Mouse (Mus musculus) cerebellum, adult 2 months (tissue): ENCODE data around the gene Smim15. TPM values are rescaled to one million over a fixed set of nuclear protein-coding genes. Genes with fewer than 3 reads are reported as not detected.

Experiments
- DNase-seq, 2 experiments: peaks; one replicate each; pipeline ENCODE4 v3.0.0; 2021
- H3K27ac ChIP-seq: fragments of 200-500 bp; 2 replicates; pipeline ENCODE4 v1.5.1; 2012; ENCODE audit warnings: low read length, control low read depth, inconsistent platforms; ENCODE audit not compliant: insufficient read depth
- H3K27me3 ChIP-seq: fragments of 200-500 bp; 2 replicates; pipeline ENCODE4 v1.6.1; 2012; ENCODE audit warnings: inconsistent platforms, mild to moderate bottlenecking, low read length, moderate library complexity; ENCODE audit not compliant: control insufficient read depth, insufficient read depth
- H3K4me1 ChIP-seq: fragments of 200-500 bp; 2 replicates; pipeline ENCODE4 v1.6.1; 2011; ENCODE audit warnings: low read length; ENCODE audit not compliant: control insufficient read depth, insufficient read depth
- H3K4me3 ChIP-seq: fragments of 200-500 bp; replicated peaks from 2 replicates; pipeline ENCODE3; 2011; ENCODE audit warnings: mild to moderate bottlenecking, low read depth, low read length, control low read depth; ENCODE audit not compliant: insufficient read depth
- CTCF ChIP-seq: fragments of 200-500 bp; IDR thresholded peaks from 2 replicates; pipeline ENCODE4 v1.5.1; 2011; ENCODE audit warnings: low read depth, mild to moderate bottlenecking, control low read depth, low read length, moderate library complexity, borderline replicate concordance; ENCODE audit not compliant: insufficient read depth
- POLR2A ChIP-seq: fragments of 200-500 bp; IDR thresholded peaks from 2 replicates; pipeline ENCODE4 v1.6.1; 2011; ENCODE audit warnings: low read length, control low read depth, borderline replicate concordance; ENCODE audit not compliant: insufficient read depth
- WGBS: fragments of 180-500 bp; shearing (Covaris S2); methylation state at CpG from one replicate; pipeline ENCODE4 v1.1.7; 2018; 5-methylcytosine and 5-hydroxymethylcytosine counted together
- polyA plus RNA-seq: library from polyadenylated mRNA; depleted of rRNA; stranded (reverse); fragments of >200 nt; gene quantifications from 2 replicates; pipeline ENCODE4 v1.2.3, GENCODE M21; 2012; rRNA removed

The Smim15 gene
- polyA plus RNA-seq, 1 experiment = 56.0 TPM

- WGBS = 95% methylated on average over 7 of the region's 7 CpGs
- TF ChIP-seq POLR2A (no peak), CTCF (no peak)
Observed at GRCm38 (mm10) chr13:108092290-108092689, 48.0 kb downstream of the Smim15 start.

GRCm38 (mm10) chr13:108094681-108095080 lies 50.4 kb downstream of the Smim15 start:
- TF ChIP-seq POLR2A = no peak
- no peak for TF ChIP-seq CTCF
- WGBS = 97% methylated on average over 5 of the region's 5 CpGs

More at GRCm38 (mm10) chr13:108092290-108092689, 48.0 kb downstream of the Smim15 start:
- no peak for DNase-seq
- Histone ChIP-seq H3K4me3 (no peak overlapping the region), H3K27me3 (no peaks in the 10 kb centered on the region), H3K4me1 (no peaks in the 10 kb centered on the region; the same call in 1 of the 2 replicates), H3K27ac (no peak overlapping the region)

GRCm38 (mm10) chr13:108095617-108096016 lies 51.4 kb downstream of the Smim15 start:
- H3K4me1 ChIP-seq = no peaks in the 10 kb centered on the region; the same call in 1 of the 2 replicates
- no peak overlapping the region for H3K27ac ChIP-seq
- H3K4me3 ChIP-seq = no peak overlapping the region
- WGBS = 3% methylated on average over 7 of the region's 7 CpGs
- TF ChIP-seq CTCF (no peak), POLR2A (no peak)
- peak; percentile 92 to 95 for DNase-seq
- H3K27me3 ChIP-seq = no peaks in the 10 kb centered on the region

More at GRCm38 (mm10) chr13:108094681-108095080, 50.4 kb downstream of the Smim15 start:
- Histone ChIP-seq H3K27ac (no peak overlapping the region), H3K27me3 (no peaks in the 10 kb centered on the region), H3K4me1 (no peaks in the 10 kb centered on the region; the same call in 1 of the 2 replicates), H3K4me3 (no peak overlapping the region)
- no peak for DNase-seq

- no peak for TF ChIP-seq POLR2A
- TF ChIP-seq CTCF = no peak
- no peak overlapping the region for H3K27ac ChIP-seq
- DNase-seq = no peak
- no peak overlapping the region for H3K4me3 ChIP-seq
- H3K4me1 ChIP-seq = no peaks in the 10 kb centered on the region; the same call in 1 of the 2 replicates
- WGBS = 81% methylated on average over 7 of the region's 7 CpGs
- H3K27me3 ChIP-seq = no peaks in the 10 kb centered on the region
Observed at GRCm38 (mm10) chr13:108096446-108096845, 52.2 kb downstream of the Smim15 start.

Other genes with a start within 250 kb of the Smim15 start
- gene Ndufaf2, start 114.2 kb downstream of the Smim15 start, polyA plus RNA-seq = 46.0 and 62.4 TPM in 2 replicates
- 19.6 and 20.2 TPM in 2 replicates for gene Ercc8, start 114.3 kb downstream of the Smim15 start, polyA plus RNA-seq
- 14.7 and 17.0 TPM in 2 replicates for gene Elovl7, start 170.0 kb downstream of the Smim15 start, polyA plus RNA-seq